Mouse (Mus musculus): ENCODE measurements around the gene Rorc. TPM values are rescaled to one million over a fixed set of nuclear protein-coding genes. Genes with fewer than 3 reads are reported as not detected.

The Rorc gene
- polyA plus RNA-seq, 1 experiment from 2014 or later = 6.1 TPM

GRCm38 (mm10) chr3:94372038-94372437 lies 556 bp upstream of the Rorc start:
- Histone ChIP-seq H3K4me1 (ENCODE audit: control insufficient read depth, insufficient read depth, low read length) (peaks cover 7% of the 10 kb centered on the region), H3K9me3 (ENCODE audit: control insufficient read depth, low read length) (no peaks in the 10 kb centered on the region), H3K27ac (ENCODE audit: low read depth, low read length) (no peak overlapping the region), H3K4me2 (replicated peaks; ENCODE audit: low read depth, low read length) (0 out of 2 replicates have a peak overlapping the region, but pooled peaks have one; percentile 28), H3K27me3 (ENCODE audit: control insufficient read depth, insufficient read depth, low read length) (0 out of 2 replicates have a peak, but pooled peaks cover 2% of the 10 kb centered on the region), H3K36me3 (ENCODE audit: control insufficient read depth, insufficient read depth, low read length) (no peaks in the 10 kb centered on the region), H3K4me3 (ENCODE audit: low read length) (no peak overlapping the region; the same call in 1 of the 2 replicates), H3K9ac (ENCODE audit: low read depth, low read length) (no peak overlapping the region)
- ATAC-seq (ENCODE audit: low FRiP score, low TSS enrichment) = no peak
- WGBS = 0% methylated on average over 2 of the region's 3 CpGs

- no peak overlapping the region for H3K27ac ChIP-seq (ENCODE audit: low read depth, low read length)
- peaks cover 7% of the 10 kb centered on the region for H3K4me1 ChIP-seq (ENCODE audit: control insufficient read depth, insufficient read depth, low read length)
- H3K9ac ChIP-seq (ENCODE audit: low read depth, low read length) = peak overlapping the region; percentile 37; the same call in 1 of the 2 replicates
- WGBS = 5% methylated on average over 9 of the region's 10 CpGs
- peak overlapping the region; percentile 28 for H3K4me3 ChIP-seq (ENCODE audit: low read length)
- ATAC-seq (ENCODE audit: low FRiP score, low TSS enrichment) = peak; percentile 14; the same call in 1 of the 2 replicates
- H3K4me2 ChIP-seq (replicated peaks; ENCODE audit: low read depth, low read length) = peak overlapping the region; percentile 48
- H3K9me3 ChIP-seq (ENCODE audit: control insufficient read depth, low read length) = no peaks in the 10 kb centered on the region
- H3K36me3 ChIP-seq (ENCODE audit: control insufficient read depth, insufficient read depth, low read length) = no peaks in the 10 kb centered on the region
- 0 out of 2 replicates have a peak, but pooled peaks cover 2% of the 10 kb centered on the region for H3K27me3 ChIP-seq (ENCODE audit: control insufficient read depth, insufficient read depth, low read length)
Observed at GRCm38 (mm10) chr3:94373090-94373489, 496 bp downstream of the Rorc start.

GRCm38 (mm10) chr3:94373597-94374011 lies 1.0 kb downstream of the Rorc start:
- Histone ChIP-seq H3K9me3 (ENCODE audit: control insufficient read depth, low read length) (no peaks in the 10 kb centered on the region), H3K9ac (ENCODE audit: low read depth, low read length) (peak overlapping the region; percentile 37; the same call in 1 of the 2 replicates), H3K4me2 (replicated peaks; ENCODE audit: low read depth, low read length) (peak overlapping the region; percentile 48), H3K4me1 (ENCODE audit: control insufficient read depth, insufficient read depth, low read length) (peaks cover 7% of the 10 kb centered on the region), H3K27me3 (ENCODE audit: control insufficient read depth, insufficient read depth, low read length) (0 out of 2 replicates have a peak, but pooled peaks cover 2% of the 10 kb centered on the region), H3K36me3 (ENCODE audit: control insufficient read depth, insufficient read depth, low read length) (no peaks in the 10 kb centered on the region), H3K27ac (ENCODE audit: low read depth, low read length) (no peak overlapping the region), H3K4me3 (ENCODE audit: low read length) (peak overlapping the region; percentile 28)
- peak; percentile 41; the same call in 1 of the 2 replicates for ATAC-seq (ENCODE audit: low FRiP score, low TSS enrichment)
- 0% methylated on average over 5 of the region's 5 CpGs for WGBS

GRCm38 (mm10) chr3:94374636-94375035 lies 2.0 kb downstream of the Rorc start:
- no peak overlapping the region for H3K9ac ChIP-seq (ENCODE audit: low read depth, low read length)
- H3K4me1 ChIP-seq (ENCODE audit: control insufficient read depth, insufficient read depth, low read length) = peaks cover 7% of the 10 kb centered on the region
- 0 out of 2 replicates have a peak, but pooled peaks cover 2% of the 10 kb centered on the region for H3K27me3 ChIP-seq (ENCODE audit: control insufficient read depth, insufficient read depth, low read length)
- no peak overlapping the region for H3K27ac ChIP-seq (ENCODE audit: low read depth, low read length)
- H3K36me3 ChIP-seq (ENCODE audit: control insufficient read depth, insufficient read depth, low read length) = no peaks in the 10 kb centered on the region
- H3K9me3 ChIP-seq (ENCODE audit: control insufficient read depth, low read length) = no peaks in the 10 kb centered on the region
- no peak for ATAC-seq (ENCODE audit: low FRiP score, low TSS enrichment)
- H3K4me2 ChIP-seq (replicated peaks; ENCODE audit: low read depth, low read length) = no peak overlapping the region
- H3K4me3 ChIP-seq (ENCODE audit: low read length) = no peak overlapping the region

- no peak for ATAC-seq (ENCODE audit: low FRiP score, low TSS enrichment)
- Histone ChIP-seq H3K4me1 (ENCODE audit: control insufficient read depth, insufficient read depth, low read length) (peaks cover 7% of the 10 kb centered on the region), H3K27ac (ENCODE audit: low read depth, low read length) (no peak overlapping the region), H3K27me3 (ENCODE audit: control insufficient read depth, insufficient read depth, low read length) (0 out of 2 replicates have a peak, but pooled peaks cover 2% of the 10 kb centered on the region), H3K4me2 (replicated peaks; ENCODE audit: low read depth, low read length) (no peak overlapping the region), H3K9ac (ENCODE audit: low read depth, low read length) (no peak overlapping the region), H3K4me3 (ENCODE audit: low read length) (no peak overlapping the region), H3K9me3 (ENCODE audit: control insufficient read depth, low read length) (no peaks in the 10 kb centered on the region), H3K36me3 (ENCODE audit: control insufficient read depth, insufficient read depth, low read length) (no peaks in the 10 kb centered on the region)
- 77% methylated on average over 2 of the region's 2 CpGs for WGBS
Observed at GRCm38 (mm10) chr3:94375146-94375545, 2.6 kb downstream of the Rorc start.

GRCm38 (mm10) chr3:94375861-94376260 lies 3.3 kb downstream of the Rorc start:
- WGBS = 56% methylated on average over 5 of the region's 5 CpGs
- Histone ChIP-seq H3K9ac (ENCODE audit: low read depth, low read length) (no peak overlapping the region), H3K9me3 (ENCODE audit: control insufficient read depth, low read length) (no peaks in the 10 kb centered on the region), H3K4me1 (ENCODE audit: control insufficient read depth, insufficient read depth, low read length) (peaks cover 7% of the 10 kb centered on the region), H3K4me2 (replicated peaks; ENCODE audit: low read depth, low read length) (no peak overlapping the region), H3K27me3 (ENCODE audit: control insufficient read depth, insufficient read depth, low read length) (0 out of 2 replicates have a peak, but pooled peaks cover 2% of the 10 kb centered on the region), H3K4me3 (ENCODE audit: low read length) (no peak overlapping the region), H3K27ac (ENCODE audit: low read depth, low read length) (no peak overlapping the region), H3K36me3 (ENCODE audit: control insufficient read depth, insufficient read depth, low read length) (no peaks in the 10 kb centered on the region)
- ATAC-seq (ENCODE audit: low FRiP score, low TSS enrichment) = no peak

- no peaks in the 10 kb centered on the region for H3K9me3 ChIP-seq (ENCODE audit: control insufficient read depth, low read length)
- H3K4me1 ChIP-seq (ENCODE audit: control insufficient read depth, insufficient read depth, low read length) = peaks cover 7% of the 10 kb centered on the region
- H3K27me3 ChIP-seq (ENCODE audit: control insufficient read depth, insufficient read depth, low read length) = 0 out of 2 replicates have a peak, but pooled peaks cover 2% of the 10 kb centered on the region
- ATAC-seq (ENCODE audit: low FRiP score, low TSS enrichment) = no peak
- H3K36me3 ChIP-seq (ENCODE audit: control insufficient read depth, insufficient read depth, low read length) = no peaks in the 10 kb centered on the region
- no peak overlapping the region for H3K4me2 ChIP-seq (replicated peaks; ENCODE audit: low read depth, low read length)
- WGBS = 18% methylated on average over 13 of the region's 13 CpGs
- H3K4me3 ChIP-seq (ENCODE audit: low read length) = no peak overlapping the region
- no peak overlapping the region for H3K27ac ChIP-seq (ENCODE audit: low read depth, low read length)
- no peak overlapping the region for H3K9ac ChIP-seq (ENCODE audit: low read depth, low read length)
Observed at GRCm38 (mm10) chr3:94377028-94377923, 4.7 kb downstream of the Rorc start.

GRCm38 (mm10) chr3:94379831-94380510 lies 7.4 kb downstream of the Rorc start:
- H3K4me2 ChIP-seq (replicated peaks; ENCODE audit: low read depth, low read length) = no peak overlapping the region
- 15% methylated on average over 9 of the region's 9 CpGs for WGBS
- ATAC-seq (ENCODE audit: low FRiP score, low TSS enrichment) = no peak
- no peaks in the 10 kb centered on the region for H3K27me3 ChIP-seq (ENCODE audit: control insufficient read depth, insufficient read depth, low read length)
- no peaks in the 10 kb centered on the region for H3K36me3 ChIP-seq (ENCODE audit: control insufficient read depth, insufficient read depth, low read length)
- no peak overlapping the region for H3K9ac ChIP-seq (ENCODE audit: low read depth, low read length)
- no peak overlapping the region for H3K4me3 ChIP-seq (ENCODE audit: low read length)
- H3K4me1 ChIP-seq (ENCODE audit: control insufficient read depth, insufficient read depth, low read length) = no peaks in the 10 kb centered on the region
- H3K27ac ChIP-seq (ENCODE audit: low read depth, low read length) = no peak overlapping the region
- no peaks in the 10 kb centered on the region for H3K9me3 ChIP-seq (ENCODE audit: control insufficient read depth, low read length)
